Mouse (Mus musculus) natural killer cell, adult 2 months (primary cell): ENCODE results near the gene Wdr72.

Source experiments
- DNase-seq, 2 experiments: peaks; one replicate each; pipeline ENCODE4 v3.0.0; 2022; ENCODE audit warnings: low spot score in 2 of 2

Wdr72 gene

DNA sequence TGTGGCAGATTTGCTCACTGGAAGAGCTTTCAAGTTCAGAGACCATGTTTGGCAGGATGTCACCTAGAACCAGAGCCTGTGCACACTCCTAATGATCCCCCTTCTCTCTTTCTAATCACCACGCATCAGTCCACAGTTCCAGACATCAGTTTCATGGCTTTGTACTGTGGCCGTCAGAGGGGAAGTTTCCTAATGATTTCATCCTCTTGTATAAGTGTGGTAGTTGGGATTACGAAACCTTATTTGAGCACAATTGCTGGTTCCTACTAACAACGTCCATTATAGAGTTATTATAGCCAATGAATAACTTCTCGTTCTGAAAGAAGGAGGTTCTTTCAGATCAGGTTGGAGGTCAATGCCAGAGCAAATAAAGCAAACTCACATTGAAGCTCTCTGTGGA lies 131.1 kb downstream of the Wdr72 start:
- no peak for DNase-seq

DNA sequence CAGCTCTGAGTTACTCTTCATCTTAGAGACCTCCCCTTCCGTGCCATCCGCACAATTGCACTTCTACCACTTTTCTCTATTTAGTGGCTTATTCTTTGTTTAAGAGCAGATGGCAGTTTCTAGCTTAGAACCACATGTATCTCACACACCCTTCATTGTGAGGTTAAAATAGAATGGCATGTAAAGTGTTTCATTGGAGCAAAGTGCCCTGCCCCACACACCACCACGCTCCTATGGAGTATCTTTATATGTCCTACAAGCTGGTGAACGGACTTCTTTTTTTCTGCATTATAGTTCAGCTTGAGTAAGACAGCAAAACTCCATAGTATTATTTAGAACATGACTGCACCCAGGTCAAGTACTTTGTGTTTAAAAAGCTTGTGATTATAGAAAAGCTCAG lies 137.9 kb downstream of the Wdr72 start:
- DNase-seq, result no peak

- no peak for DNase-seq
These were observed 139.3 kb downstream of the Wdr72 start for GRCm38 (mm10) chr9:74249486-74249885.

DNA sequence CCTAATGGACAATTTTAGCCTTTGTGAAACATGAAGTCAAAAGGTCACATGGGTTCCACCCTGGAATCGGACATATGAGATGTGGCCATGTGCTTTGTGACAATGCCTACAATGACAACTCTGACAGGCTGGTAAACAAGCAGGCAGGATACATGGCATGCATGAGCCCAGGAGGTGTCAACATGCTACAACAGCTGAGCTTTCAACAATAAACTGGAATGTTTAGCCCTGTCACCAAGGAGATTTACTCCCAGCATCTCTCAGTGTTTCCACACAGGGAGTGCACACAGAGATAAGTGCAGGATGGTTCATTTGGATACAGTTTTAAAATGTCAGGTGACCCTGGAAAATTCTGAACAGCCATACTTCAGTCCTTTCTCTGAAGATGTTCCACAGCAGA lies 140.4 kb downstream of the Wdr72 start:
- no peak for DNase-seq

- no peak for DNase-seq
These were observed 148.2 kb downstream of the Wdr72 start for GRCm38 (mm10) chr9:74258389-74258788.

DNA sequence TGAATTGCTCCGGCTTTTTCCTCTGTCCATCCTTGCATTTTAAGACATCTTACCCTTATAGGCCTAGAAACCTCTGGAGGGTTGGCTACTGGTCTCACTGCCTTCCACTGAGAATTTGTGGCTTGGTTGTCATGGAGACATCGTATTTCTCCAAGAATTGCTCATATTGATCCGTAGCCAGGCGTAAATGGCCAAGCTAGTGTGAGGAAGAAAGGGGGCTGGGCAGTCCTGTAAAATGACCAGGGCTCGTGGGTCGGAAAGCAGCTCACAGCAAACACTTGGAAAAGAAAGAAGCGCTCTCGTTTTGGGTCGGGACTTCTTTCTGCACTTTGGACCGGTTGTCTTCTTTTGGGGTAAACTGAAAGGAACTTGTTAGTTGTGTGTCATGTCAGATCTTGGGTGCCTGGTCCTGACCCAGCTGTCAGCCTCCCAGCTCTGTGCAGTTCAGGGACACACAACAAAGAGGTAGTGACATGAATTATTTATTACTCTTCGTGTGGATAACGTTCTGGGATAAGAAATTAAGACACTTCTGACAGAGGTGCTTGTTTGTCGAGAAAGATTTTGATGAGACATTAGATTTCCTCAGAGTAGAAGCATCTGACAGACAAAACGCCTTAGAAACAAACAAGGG lies 167.7 kb downstream of the Wdr72 start:
- DNase-seq, result no peak

- DNase-seq, result no peak
These were observed 171.9 kb downstream of the Wdr72 start for GRCm38 (mm10) chr9:74282072-74282471.

DNA sequence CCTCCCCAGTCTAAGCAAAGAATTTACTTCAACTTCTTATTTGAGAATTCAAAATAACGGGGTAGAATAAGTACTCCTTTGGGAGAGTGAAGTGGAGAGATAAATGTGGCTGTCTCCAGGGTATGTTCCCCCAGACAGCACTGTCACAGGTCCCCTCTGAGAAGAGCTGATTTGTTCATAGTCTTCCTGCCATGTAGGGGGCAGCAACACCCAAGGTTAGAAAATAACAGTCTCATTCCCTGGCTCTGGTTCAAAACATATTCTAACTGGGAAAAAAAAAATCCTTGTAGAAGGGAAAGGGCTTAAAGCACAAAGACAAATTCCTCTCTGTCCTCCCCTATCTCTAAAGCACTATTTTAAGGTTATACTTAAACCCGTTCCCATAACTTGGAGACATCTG lies 176.1 kb downstream of the Wdr72 start:
- DNase-seq, result no peak

- no peak for DNase-seq
These were observed 184.3 kb downstream of the Wdr72 start for GRCm38 (mm10) chr9:74294479-74294878.

DNA sequence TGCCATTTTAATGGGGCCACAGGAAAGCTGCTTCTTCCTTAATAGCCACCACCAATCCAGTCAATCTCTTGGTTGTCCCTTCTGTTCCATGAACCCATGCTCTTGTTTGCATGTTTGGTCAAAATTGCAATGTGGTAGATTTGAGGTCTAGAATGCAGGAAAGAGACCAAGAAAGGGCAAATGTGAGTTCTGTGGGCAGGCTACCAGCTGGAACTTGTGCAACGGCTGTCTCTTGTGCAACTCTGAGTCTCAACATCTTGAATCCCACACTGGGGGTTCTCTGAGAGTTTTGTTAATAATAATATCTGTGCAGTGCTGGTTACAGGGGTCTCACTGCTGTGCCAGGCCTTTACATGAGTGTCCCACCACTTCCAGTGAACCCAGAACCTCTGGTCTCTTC lies 208.6 kb downstream of the Wdr72 start:
- no peak for DNase-seq

DNA sequence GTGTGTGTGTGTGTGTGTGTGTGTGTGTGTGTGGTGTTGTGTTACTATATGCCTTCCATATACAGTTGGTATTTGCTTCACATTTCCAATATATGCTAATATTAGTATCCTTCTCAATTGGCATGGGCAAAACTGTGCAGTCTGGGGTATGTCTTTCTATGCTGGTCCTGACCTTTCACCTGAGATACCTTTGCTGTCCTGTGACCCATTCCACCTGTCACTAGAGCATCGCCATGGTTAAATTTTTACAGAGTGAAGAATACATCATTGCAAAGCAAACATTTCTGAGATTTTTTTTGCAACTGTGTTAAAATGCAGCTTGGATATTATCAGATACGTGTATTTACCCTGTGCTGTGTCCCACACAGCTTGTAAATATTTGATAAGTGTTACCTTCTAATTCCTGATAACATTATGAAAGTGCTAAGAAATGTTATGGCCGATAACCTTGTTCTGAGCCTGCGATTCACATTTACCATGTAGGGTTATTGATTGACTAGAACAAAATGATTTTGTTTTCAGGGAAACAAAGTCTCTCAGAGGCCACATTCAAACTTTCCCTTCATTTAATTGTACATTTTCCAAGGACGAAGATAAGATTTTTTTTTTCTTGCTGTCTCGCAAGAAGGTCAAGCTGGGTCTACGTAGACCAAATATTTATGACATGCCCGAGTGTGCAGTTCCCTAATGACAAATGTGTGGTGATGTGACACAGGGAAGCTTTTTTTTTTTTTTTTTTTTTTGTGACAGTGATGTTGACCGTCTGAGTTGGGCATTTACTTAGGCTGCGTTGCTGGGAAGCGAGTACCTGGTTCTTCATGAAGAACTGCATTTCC lies 214.2 kb downstream of the Wdr72 start:
- no peak for DNase-seq

GRCm38 (mm10) chr9:74324925-74325295 lies 214.8 kb downstream of the Wdr72 start:
- DNase-seq, result no peak

GRCm38 (mm10) chr9:74325981-74326380 lies 215.8 kb downstream of the Wdr72 start:
- no peak for DNase-seq

GRCm38 (mm10) chr9:74328821-74329220 lies 218.7 kb downstream of the Wdr72 start:
- DNase-seq, result no peak

DNA sequence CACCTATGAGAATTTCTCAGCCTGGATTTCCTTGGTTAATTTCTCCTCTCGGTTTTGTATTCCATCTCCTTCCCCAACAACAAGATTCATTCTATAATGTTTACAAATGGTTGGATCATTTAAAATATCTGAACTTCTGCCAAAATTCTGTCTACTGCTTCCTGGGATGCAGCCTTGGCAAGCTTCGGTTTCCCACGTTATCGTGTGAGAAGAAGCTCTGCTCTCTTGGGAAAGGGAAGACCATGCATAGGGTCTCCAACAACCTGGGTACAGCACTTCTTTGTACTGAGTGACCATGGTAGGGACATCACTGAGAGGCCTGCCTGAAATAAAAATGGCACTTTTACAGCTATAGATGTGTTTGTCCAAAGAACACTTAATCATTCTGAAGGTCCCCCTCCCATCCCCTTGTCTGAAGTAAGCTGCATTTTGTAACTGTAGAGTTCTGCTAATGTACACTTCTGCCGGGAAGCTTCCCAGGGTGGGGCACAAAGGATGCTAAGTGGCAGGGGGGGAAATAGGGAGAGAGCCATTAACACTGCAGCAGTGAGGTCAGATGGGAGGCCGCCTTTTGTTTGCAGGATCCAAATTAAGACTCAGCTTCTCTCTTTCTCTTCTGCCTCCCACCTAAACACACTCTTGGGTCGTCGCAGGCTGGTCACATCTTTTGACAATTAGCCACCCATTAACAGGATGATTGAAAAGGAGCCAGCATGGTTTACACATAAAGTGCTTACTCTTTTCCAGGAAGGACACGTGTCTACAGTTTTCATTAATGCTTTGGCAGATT lies 220.7 kb downstream of the Wdr72 start:
- no peak for DNase-seq

GRCm38 (mm10) chr9:74332321-74332720 lies 222.2 kb downstream of the Wdr72 start:
- no peak for DNase-seq
